ENCODE assay signal across 18 mouse cellular contexts in genomic region chr1:59941063-59941462, GRCm38 (mm10).
"Had no signal": no experiment of that assay in that cellular context is flagged by ENCODE, and none has a peak within 500 bp of the region (broad histone marks: within the 10 kb centered on the region; RNA-seq: fewer than 3 reads in every experiment).

No protein-coding gene starts in this region.

- H3K36me3 ChIP-seq: midbrain, embryonic 10.5 days; midbrain, embryonic 12.5 days; neural tube, embryonic 13.5 days; neural tube, embryonic 15.5 days had no signal

- H3K4me3 ChIP-seq: megakaryocyte, embryonic 14.5 days; midbrain, embryonic 10.5 days; midbrain, embryonic 12.5 days; myocyte; neural tube, embryonic 13.5 days; neural tube, embryonic 15.5 days had no signal

- H3K9me3 ChIP-seq: megakaryocyte, embryonic 14.5 days; midbrain, embryonic 10.5 days; midbrain, embryonic 12.5 days; neural tube, embryonic 13.5 days; neural tube, embryonic 15.5 days had no signal

- H3K9ac ChIP-seq: lung, embryonic 14.5 days; midbrain, embryonic 12.5 days; neural tube, embryonic 13.5 days; neural tube, embryonic 15.5 days had no signal

- ATAC-seq: midbrain, embryonic 16.5 days had no signal

- DNase-seq: lung, adult 18-20 months; lung, embryonic 14.5 days; lung, postnatal 10 days; lung, postnatal 4 days; midbrain, embryonic 14.5 days; retina, postnatal 1 day; right cerebral cortex, adult 18-20 months; right cerebral cortex, postnatal 14 days; thymus, adult 18-20 months; thymus, postnatal 14 days; thymus, postnatal 36 days had no signal

- H3K4me2 ChIP-seq: lung, embryonic 14.5 days; midbrain, embryonic 12.5 days; neural tube, embryonic 13.5 days; neural tube, embryonic 15.5 days had no signal

- H3K27ac ChIP-seq: midbrain, embryonic 10.5 days; midbrain, embryonic 12.5 days; neural tube, embryonic 13.5 days; neural tube, embryonic 15.5 days had no signal

- H3K27me3 ChIP-seq: megakaryocyte, embryonic 14.5 days; midbrain, embryonic 12.5 days; neural tube, embryonic 13.5 days; neural tube, embryonic 15.5 days had no signal
